Mouse (Mus musculus) layer of hippocampus, adult 6 months (tissue): ENCODE data around the gene Pole2. TPM values are rescaled to one million over a fixed set of nuclear protein-coding genes. Genes with fewer than 3 reads are reported as not detected.

Source experiments
- long read RNA-seq, 2 experiments: library from polyadenylated mRNA; unstranded; transcript quantifications; one replicate each; pipeline ENCODE4 v2.0.0; 2019 to 2020
- microRNA-seq: library from miRNA; unstranded; fragments of <30 nt; microRNA quantifications from one replicate; pipeline ENCODE4 v1.2.0, GENCODE M21; 2020
- polyA plus RNA-seq: library from polyadenylated mRNA; unstranded; fragments of <200 nt; fragmentation: Nextera tagmentation; gene quantifications from 2 replicates; pipeline ENCODE4 v1.2.3, GENCODE M21; 2021

The Pole2 gene
- polyA plus RNA-seq = 0.28 and 0.60 TPM in 2 replicates
- long read RNA-seq, experiment 1 = 0 reads
- long read RNA-seq, experiment 2, partial matches to known transcripts = 0 of 3 reads
- long read RNA-seq, experiment 2, other reads (novel, unspliced or antisense) = 2 of 3 reads

DNA sequence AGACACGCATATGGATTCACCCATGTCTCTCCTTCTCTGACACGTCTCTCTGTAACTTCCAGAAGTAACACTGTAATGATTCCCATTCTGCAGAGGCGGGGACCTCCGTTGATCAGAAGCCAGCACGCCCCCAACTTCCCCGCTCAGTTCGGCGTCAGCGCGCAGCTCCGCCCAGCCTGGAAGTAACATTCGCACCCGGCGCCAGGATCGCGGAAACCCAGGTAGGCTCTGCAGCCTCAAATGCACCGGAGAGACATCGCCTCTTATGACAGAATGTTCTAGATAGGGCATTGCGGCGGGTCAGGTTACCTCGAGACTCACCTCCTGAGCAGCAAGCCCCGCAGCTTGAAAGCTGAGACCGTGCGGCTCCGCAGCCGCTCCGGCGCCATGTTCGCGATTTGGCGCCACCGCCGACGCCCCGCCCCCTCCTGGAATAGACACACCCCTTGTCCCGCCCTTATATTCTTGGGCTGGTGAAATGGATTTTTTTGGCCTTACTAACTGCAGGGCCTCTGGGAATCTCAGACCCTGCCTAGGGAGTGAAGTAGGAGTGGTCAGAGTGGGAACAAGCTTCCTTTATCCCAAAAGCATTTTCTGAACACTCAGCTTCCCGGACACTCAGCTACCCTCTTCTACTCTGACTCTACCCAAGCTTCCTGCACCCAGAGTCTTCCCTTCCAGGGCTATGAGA lies at the start of gene Pole2:
TSS of gene Pole2 (minus strand) at position 420 of the 691 bp plus-strand sequence.

DNA sequence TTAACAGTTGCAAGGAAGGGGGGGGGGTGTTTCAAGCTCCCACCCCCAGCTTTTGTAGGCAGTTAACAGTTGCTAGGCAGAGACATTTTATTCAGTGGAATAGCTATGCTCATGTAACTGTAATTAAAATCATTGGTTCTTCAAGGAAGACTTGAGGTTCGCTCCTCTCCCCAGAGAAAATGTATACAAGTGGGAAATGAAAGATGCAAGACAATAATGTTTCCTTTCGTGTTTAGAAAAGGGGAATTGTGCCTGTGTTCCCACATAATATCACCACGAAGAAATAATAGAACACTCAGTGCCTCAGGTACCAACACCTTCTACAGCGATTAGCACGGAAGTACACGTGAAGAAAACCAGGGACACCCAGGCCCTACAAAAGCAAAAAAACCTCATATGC lies 12.9 kb upstream of the Pole2 start, which contains the start of gene Klhdc1:
TSS of gene Klhdc1 (plus strand) at position 301 of the 400 bp plus-strand sequence.

DNA sequence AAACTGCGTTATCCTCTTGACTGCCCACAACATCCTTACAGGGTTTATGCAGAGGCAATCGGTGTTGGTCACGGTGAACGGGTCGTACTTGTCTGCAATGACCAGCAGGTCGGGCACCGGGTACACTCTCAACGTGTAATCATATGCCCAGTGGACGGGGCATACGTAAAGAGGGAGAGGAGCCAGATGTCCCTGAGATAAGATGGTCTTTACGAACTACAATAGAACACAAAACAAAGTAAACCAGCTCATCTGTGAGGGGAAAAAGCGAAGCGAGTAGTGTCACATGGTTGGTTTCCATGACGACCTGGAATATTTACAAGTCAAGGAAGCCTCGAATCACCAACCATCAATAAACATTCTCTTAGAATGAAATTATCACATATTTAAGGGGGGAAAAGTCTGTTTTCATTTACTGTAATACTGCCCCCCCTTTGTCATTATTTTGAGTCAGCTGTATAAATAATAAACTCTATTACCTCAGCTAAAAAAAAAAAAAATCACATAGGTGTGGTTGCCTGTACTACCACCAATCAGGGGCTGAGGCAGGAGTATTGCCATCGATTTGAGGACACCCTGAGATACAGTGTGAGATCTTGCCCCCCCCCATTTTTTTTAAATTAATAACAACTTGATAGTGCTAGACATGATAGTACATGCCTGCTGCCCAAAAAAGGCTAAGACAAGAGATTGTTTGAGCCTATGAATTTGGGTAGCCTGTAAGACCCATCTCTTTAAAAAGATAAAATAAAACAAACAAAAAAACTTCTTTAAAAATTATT lies 23.8 kb downstream of the Pole2 start, which contains the start of gene Gm49384:
TSS of gene Gm49384 (minus strand) at position 216 of the 782 bp plus-strand sequence.

DNA sequence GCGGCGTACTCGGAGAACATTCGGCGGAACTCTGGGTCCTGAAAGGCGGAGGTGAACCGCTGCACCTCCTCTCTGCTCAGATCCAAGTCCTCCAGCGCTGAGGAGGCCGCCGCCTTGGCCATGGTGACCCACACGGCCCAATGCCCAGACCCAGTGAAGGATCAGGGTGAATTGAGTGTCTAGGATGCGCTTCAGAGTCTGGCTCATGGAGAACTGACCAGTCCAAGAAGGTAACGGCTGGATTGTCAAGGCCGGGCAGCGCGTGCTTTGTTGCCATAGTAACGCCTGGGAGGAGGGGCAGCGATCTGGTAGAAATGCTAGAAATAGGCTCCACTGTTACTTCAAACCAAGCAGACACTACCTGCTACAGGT lies 29.8 kb downstream of the Pole2 start, which contains the start of gene Dnaaf2:
TSS of gene Dnaaf2 (minus strand) at position 266 of the 372 bp plus-strand sequence.

DNA sequence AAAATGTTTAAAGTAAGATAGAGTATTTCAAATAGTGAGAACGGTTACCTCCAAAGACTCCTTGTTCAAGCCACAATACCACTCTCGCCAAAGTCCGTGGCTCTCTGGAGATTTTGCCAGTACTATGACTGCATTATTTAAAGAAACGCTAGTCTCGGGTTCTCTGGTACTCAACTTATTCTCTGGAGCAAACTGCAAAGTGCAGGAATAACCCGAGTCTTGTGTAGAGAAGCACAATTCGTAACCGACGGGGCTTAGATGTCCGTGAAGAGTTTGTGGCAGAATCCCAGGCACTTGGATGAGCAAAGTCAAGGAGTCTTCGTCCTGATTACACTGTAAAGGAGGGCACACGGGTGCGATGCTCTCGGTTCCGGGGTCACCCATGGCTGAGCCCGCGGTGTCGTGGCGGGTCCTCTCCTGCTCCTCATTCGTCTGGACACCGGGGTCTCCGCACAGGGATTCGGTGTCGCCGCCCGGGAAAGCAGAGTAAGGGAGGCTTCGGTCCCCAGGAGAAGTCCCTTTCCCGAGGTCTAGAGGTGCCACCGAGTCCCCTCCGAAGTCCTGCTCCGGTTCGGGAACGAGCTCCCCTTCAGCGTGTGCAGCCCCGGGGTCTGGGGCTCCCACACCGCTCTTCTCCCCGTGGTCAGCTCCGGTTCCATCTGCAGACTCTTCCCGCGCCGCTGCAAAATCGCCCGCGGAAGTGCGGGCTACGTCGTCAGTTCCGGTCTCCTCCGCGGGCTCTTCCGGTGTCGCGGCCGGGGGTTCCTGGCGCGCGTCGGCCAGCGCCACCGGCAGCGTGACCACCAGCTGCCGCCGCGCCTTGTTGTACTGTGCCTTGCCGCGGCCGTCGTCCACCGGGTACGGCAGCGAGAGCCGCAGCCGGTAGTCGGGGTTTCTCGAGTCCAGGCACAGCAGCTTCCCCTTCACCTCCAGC lies 31.3 kb downstream of the Pole2 start, which contains the start of gene Gm49383:
TSS of gene Gm49383 (minus strand) at position 661 of the 934 bp plus-strand sequence.

DNA sequence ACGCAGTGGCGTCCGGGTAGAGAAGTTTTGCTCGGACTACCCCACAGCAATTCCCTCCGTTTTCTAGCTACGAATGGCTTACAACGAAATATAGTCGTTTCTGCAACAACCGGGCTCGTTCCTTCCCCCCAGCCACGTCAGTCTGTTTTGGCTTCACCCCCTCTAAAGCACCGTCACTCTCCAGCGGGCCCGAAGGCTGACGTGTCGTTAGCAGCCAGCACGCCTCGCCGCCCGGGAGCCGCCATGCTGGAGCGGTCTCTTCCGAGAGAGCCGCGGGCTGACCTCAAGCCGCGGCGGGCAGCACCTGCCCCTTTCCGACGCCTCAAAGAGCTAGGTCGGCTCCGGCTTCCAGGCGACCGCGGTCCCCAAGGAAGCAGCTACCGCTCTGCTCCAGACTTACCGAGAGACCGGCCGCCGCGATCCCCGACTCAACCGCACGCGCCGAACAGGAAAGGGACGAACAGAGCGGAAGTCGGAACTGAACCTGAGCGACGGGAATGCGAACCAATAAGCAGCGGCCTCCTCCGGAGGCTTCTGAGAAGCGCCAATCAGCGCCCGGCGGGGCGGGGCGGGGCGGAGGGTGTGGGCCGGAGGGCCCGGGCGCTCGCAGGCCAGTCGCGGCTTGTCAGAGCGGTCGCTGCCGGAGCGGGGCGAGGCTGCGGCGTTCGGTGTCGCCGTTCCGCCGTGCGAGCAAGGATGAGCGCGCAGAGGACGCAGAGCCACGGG lies 44.2 kb downstream of the Pole2 start, which contains the start of the genes Rpl36al and Mgat2:
TSS of gene Rpl36al (minus strand) at position 501 of the 726 bp plus-strand sequence.
TSS of gene Mgat2 (plus strand) at position 575 of the 726 bp plus-strand sequence.

DNA sequence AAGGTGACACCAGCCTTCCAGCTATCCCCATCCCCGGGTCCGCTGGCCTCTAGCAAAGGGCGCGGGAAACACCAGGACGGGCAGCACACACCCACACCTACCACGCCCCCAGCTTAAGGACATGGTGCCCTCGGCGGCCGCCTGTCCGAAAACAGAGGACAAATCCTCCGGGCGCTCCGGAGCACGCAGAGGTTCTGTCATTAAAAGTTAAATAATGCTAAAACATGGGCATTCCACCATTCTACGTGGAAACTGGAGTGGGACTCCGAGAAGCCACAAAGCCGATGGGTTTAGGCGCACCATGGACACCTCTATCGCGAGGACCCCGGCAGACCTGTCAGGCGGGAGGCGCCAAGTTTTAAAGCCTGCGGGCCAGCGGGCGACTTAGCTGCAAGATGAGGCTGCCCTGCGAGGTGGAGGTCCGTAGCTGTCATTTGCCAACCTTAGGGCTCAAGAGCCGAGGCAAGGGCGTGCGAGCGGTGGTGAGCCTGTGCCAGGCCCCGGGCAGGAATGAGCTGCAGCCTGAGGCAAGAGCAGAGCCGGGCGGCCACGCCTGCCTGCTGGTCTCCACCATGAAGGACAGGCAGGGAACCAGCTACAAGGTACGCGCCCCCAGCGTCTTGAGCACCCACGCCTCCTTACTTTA lies 59.4 kb downstream of the Pole2 start, which contains the start of gene Lrr1:
TSS of gene Lrr1 (plus strand) at position 354 of the 646 bp plus-strand sequence.

DNA sequence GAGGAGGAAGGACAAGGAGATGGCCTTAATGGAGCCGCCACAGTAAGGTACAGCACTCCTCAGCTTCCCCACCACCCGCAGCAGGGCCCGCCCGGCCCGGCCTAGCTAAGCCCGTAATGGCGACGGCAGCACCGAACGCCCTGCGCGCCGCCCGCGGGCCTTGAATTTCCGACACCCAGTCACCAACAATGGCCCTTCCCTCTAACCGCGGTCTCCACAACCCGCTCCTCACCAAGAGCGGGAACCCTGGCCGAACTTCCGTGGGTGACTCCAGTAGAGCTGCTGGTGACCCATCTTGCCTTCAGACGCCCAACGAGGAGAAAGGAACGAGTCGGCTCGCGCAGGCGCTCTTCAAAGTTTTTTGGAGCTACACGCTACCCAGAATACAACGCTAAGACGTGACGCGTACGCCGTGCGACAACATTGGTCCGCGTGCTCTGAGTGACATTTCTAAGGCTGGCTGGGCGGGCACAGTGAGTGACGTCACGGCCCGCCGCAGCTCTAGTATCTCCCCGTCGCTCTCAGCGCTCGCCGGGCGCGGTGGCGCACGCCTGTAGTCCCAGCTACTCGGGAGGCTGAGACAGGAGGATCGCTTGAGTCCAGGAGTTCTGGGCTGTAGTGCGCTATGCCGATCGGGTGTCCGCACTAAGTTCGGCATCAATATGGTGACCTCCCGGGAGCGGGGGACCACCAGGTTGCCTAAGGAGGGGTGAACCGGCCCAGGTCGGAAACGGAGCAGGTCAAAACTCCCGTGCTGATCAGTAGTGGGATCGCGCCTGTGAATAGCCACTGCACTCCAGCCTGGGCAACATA lies 69.0 kb downstream of the Pole2 start, which contains the start of gene Rps29:
TSS of gene Rps29 (minus strand) at position 422 of the 813 bp plus-strand sequence.

Small RNAs within 50 kb of the gene (microRNA-seq; reads per million reads assigned to microRNA genes)
- gene Gm47287 (not detected), gene Gm47295 (1.1 reads per million)

Other genes starting within 250 kb of the Pole2 start
- gene Rps29, start 69.0 kb downstream of the Pole2 start, polyA plus RNA-seq = 7,577 and 7,931 TPM in 2 replicates
- 0.16 TPM in 1 of 2 replicates, not detected in the other for gene Lrr1, start 59.4 kb downstream of the Pole2 start, polyA plus RNA-seq
- 696 and 750 TPM in 2 replicates for gene Rpl36al, start 44.1 kb downstream of the Pole2 start, polyA plus RNA-seq
- 37.3 and 37.7 TPM in 2 replicates for gene Mgat2, start 44.0 kb downstream of the Pole2 start, polyA plus RNA-seq
- 2.6 and 3.3 TPM in 2 replicates for gene Gm49383, start 31.1 kb downstream of the Pole2 start, polyA plus RNA-seq
- gene Dnaaf2, start 29.8 kb downstream of the Pole2 start, polyA plus RNA-seq = 5.2 and 7.0 TPM in 2 replicates
- 1.2 and 2.5 TPM in 2 replicates for gene Gm49384, start 23.9 kb downstream of the Pole2 start, polyA plus RNA-seq
- gene Klhdc1, start 13.0 kb upstream of the Pole2 start, polyA plus RNA-seq = 24.0 and 31.1 TPM in 2 replicates
- 113 and 121 TPM in 2 replicates for gene Klhdc2, start 68.5 kb upstream of the Pole2 start, polyA plus RNA-seq
- 22.6 and 26.2 TPM in 2 replicates for gene Nemf, start 129.0 kb upstream of the Pole2 start, polyA plus RNA-seq
- gene Arf6, start 144.0 kb upstream of the Pole2 start, polyA plus RNA-seq = 11.7 and 12.5 TPM in 2 replicates
- 0.70 and 1.0 TPM in 2 replicates for gene Gm9887, start 144.3 kb upstream of the Pole2 start, polyA plus RNA-seq